Mouse (Mus musculus): ENCODE measurements around the gene Eif3i.

GRCm38 (mm10) chr4:129571551-129572084 lies 28.8 kb downstream of the Eif3i start:
- TF ChIP-seq CTCF (IDR thresholded peaks at IDR 0.05; ENCODE audit: low read depth, low read length), result no peak
- no peak for TF ChIP-seq TAL1 (conservative IDR thresholded peaks at IDR 0.05; ENCODE audit: low read depth, low read length)
